Mouse (Mus musculus) forebrain, embryonic 13.5 days (tissue): ENCODE results near the gene Ndufa10. TPM values are rescaled to one million over a fixed set of nuclear protein-coding genes. Genes with fewer than 3 reads are reported as not detected.
"Not testable (repeated sequence)": the region's sequence is repeated elsewhere in the genome, so short reads cannot be mapped to it uniquely, and the experiment has no call there.

Source experiments
- ATAC-seq: fragments of 200-750 bp; cut with Nextera tagmentation; 2 replicates; pipeline ENCODE4 v1.8.0; 2017
- H3K27ac ChIP-seq: fragments of 300-500 bp; sonication (generic); 2 replicates; pipeline ENCODE4 v1.5.1; 2015; ENCODE audit warnings: inconsistent platforms, mild to moderate bottlenecking, moderate library complexity
- H3K27me3 ChIP-seq: fragments of 300-500 bp; sonication (generic); 2 replicates; pipeline ENCODE4 v1.6.1; 2015; ENCODE audit warnings: mild to moderate bottlenecking, inconsistent platforms
- H3K36me3 ChIP-seq: fragments of 300-500 bp; sonication (generic); 2 replicates; pipeline ENCODE4 v1.6.1; 2015; ENCODE audit warnings: mild to moderate bottlenecking, inconsistent platforms; ENCODE audit not compliant: poor library complexity, severe bottlenecking
- H3K4me1 ChIP-seq: fragments of 300-500 bp; sonication (generic); 2 replicates; pipeline ENCODE4 v1.6.1; 2015; ENCODE audit warnings: inconsistent platforms
- H3K4me2 ChIP-seq: fragments of 300-500 bp; sonication (generic); 2 replicates; pipeline ENCODE4 v1.6.1; 2015; ENCODE audit warnings: inconsistent platforms, mild to moderate bottlenecking, moderate library complexity
- H3K4me3 ChIP-seq: fragments of 300-500 bp; sonication (generic); 2 replicates; pipeline ENCODE4 v1.5.1; 2015; ENCODE audit warnings: mild to moderate bottlenecking, inconsistent platforms
- H3K9ac ChIP-seq: fragments of 300-500 bp; sonication (generic); 2 replicates; pipeline ENCODE4 v1.6.1; 2015; ENCODE audit warnings: mild to moderate bottlenecking, inconsistent platforms
- H3K9me3 ChIP-seq: fragments of 300-500 bp; sonication (generic); replicated peaks from 2 replicates; pipeline ENCODE4 v1.6.1; 2016; ENCODE audit warnings: inconsistent platforms
- WGBS: fragments of 180-500 bp; shearing (Covaris S2); methylation state at CpG from one replicate; pipeline ENCODE4 v1.1.7; 2015; 5-methylcytosine and 5-hydroxymethylcytosine counted together
- polyA plus RNA-seq: library from polyadenylated mRNA; unstranded; fragments of >200 nt; fragmentation: Nextera tagmentation; extraction: Ambion mirVana; gene quantifications from 2 replicates; pipeline ENCODE4 v1.2.1, GENCODE M21; 2015

Gene Ndufa10
- polyA plus RNA-seq: 262 and 301 TPM in 2 replicates

DNA sequence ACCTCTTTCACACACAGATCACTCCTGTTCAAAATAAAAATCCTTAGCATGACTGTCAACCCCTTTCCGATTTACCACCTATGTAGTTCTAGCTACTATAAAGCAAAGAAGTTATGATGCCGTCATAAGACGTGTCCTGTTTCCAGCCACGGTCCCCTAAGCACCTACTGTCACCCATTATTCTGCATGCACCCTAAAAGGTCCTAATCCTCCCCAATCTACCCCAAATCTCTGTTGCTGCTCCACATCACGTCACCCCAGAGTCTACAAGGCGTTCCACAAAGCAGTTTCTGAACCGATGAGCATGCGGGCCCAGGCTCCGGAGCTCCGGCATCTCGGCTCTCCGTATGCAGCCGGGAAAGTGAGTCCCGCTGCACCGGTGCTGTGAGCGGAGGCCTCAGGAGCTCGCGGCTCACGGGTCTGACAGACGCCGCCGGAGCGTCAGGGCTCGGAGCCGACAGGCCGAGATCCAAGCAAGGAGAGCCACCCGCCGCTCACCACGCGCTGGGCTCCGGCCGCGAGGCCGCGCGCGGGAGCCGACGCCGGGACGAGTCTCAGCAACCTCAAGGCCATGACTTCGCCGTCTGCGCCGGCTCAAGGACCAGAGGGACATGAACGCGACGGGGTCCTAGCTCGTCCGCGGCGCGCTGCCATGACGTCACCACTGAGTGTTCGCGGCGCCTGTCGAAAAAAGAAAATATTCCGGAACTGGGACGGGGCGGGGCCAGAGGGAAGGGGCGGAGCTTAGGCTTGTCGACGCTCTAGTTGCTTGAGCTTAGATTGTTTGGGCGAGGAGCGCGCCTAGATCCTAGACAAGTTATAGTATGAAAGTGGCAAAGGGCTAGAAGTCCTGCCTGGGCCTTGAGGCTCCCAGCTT lies at the start of gene Ndufa10:
TSS of gene Ndufa10 (minus strand) at position 696 of the 877 bp plus-strand sequence.
- H3K4me1 ChIP-seq: peaks cover 17% of the 10 kb centered on the region
- H3K27ac ChIP-seq: peak within 1 kb of the TSS; percentile 51; the same call in 1 of the 2 replicates
- peaks cover 10% of the 10 kb centered on the region; the same call in 1 of the 2 replicates for H3K27me3 ChIP-seq
- peak within 1 kb of the TSS; percentile 73 for H3K4me2 ChIP-seq
- no peaks in the 10 kb centered on the region for H3K9me3 ChIP-seq
- H3K4me3 ChIP-seq: peak within 1 kb of the TSS; percentile 88
- peak within 1 kb of the TSS; percentile 94 for H3K9ac ChIP-seq
- peaks cover 26% of the 10 kb centered on the region for H3K36me3 ChIP-seq
- ATAC-seq: peak; percentile 94
- WGBS: under 1% methylated on average over 67 of the region's 67 CpGs

DNA sequence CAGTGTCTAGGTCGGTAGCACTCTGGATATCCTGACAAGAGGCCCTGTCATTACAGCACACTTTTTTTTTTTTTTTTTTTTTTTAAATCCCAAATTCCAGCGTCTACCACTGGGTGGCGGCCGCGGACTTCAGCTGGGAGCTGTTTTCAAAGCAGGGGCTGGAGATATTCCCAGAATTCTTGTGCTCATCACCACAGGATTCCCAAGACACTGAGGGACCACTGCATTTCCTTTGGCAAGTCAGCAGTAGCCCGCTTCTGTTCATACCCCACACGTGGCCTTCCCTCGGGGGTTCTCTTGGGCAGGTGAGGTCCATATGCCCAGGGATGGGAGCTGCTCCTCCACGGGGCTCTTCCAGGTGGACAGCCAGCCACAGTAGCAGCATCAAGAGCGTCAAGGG lies 47.7 kb upstream of the Ndufa10 start:
- 16% methylated on average over 10 of the region's 10 CpGs for WGBS
- Histone ChIP-seq H3K9ac (no peak overlapping the region), H3K27me3 (no peaks in the 10 kb centered on the region; the same call in 1 of the 2 replicates), H3K9me3 (no peaks in the 10 kb centered on the region), H3K4me1 (no peaks in the 10 kb centered on the region), H3K36me3 (no peaks in the 10 kb centered on the region), H3K27ac (no peak overlapping the region), H3K4me2 (no peak overlapping the region), H3K4me3 (no peak overlapping the region)
- peak; percentile 58 for ATAC-seq

DNA sequence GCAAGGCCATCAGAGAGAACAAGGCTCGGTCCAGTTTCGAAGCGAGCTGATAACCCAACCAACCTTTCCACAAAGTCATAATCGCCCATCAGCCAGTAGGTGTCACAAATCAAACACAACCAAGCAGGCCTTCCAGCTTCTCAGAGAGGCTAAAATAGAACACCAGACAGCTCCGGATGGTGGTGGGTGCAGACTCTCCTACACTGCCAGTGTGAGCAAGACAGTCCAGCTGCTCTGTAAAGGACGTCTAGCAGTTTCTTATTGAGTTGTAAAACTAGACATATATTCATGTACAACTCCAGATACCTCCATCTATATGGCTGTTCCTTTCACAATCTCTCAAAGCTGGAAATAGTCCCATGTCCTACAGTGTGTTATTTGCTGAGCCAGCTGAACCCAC lies 45.4 kb upstream of the Ndufa10 start:
- H3K9ac ChIP-seq: no peak overlapping the region
- no peak overlapping the region for H3K27ac ChIP-seq
- H3K4me3 ChIP-seq: no peak overlapping the region
- no peak for ATAC-seq
- H3K4me2 ChIP-seq: no peak overlapping the region
- H3K9me3 ChIP-seq: no peaks in the 10 kb centered on the region
- H3K27me3 ChIP-seq: peaks cover under 1% of the 10 kb centered on the region; the same call in 1 of the 2 replicates
- H3K36me3 ChIP-seq: no peaks in the 10 kb centered on the region
- no peaks in the 10 kb centered on the region for H3K4me1 ChIP-seq
- 90% methylated on average over 6 of the region's 6 CpGs for WGBS

DNA sequence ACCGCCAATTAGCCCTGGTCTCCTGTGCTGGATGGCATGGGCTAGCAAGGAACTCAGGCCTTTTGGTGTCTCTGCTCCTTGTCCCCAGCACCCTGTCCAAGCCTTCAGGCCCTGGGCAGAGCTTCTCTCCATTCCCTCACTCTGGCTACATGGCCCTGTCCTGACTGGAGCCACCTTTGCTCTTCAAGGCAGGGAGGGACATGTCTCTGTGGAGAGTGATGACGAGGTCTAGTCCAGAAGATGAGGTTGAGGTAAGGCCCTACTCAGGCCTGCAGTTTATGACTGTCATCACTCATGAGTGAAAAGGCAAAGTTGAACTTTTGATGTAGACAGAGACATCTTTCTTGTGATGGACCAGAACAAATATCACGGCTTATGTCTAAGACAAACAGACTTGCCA lies 44.9 kb upstream of the Ndufa10 start, which contains the start of gene Olfr1414:
TSS of gene Olfr1414 (minus strand) at position 101 of the 400 bp plus-strand sequence.
- no peaks in the 10 kb centered on the region for H3K36me3 ChIP-seq
- no peak within 1 kb of the TSS for H3K27ac ChIP-seq
- H3K9ac ChIP-seq: no peak within 1 kb of the TSS
- H3K4me1 ChIP-seq: no peaks in the 10 kb centered on the region
- peaks cover 3% of the 10 kb centered on the region; the same call in 1 of the 2 replicates for H3K27me3 ChIP-seq
- H3K9me3 ChIP-seq: no peaks in the 10 kb centered on the region
- no peak within 1 kb of the TSS for H3K4me3 ChIP-seq
- whole genome bisulfite sequencing: 86% methylated on average over 3 of the region's 3 CpGs
- no peak within 1 kb of the TSS for H3K4me2 ChIP-seq
- ATAC-seq: no peak

DNA sequence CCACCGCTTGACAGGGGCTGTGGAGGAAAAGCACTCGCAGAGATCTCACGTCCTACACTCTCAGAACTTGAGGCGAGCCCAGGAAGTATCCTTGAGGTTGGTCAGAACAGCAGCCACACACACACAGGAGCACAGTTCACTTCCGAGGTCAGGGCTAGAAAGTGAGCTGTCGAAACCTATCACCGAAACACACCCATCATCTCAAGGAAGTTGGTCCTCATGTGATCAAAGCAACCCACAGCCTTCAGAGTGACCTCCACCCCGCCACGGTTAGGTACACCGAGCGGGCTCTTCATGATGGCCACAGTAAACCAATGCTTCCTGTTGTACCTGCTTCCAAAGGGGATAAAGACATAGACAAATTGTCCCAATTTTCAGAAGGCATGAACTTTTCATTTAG lies 41.7 kb upstream of the Ndufa10 start:
- H3K4me3 ChIP-seq: no peak overlapping the region
- no peak overlapping the region for H3K27ac ChIP-seq
- 85% methylated on average over 11 of the region's 11 CpGs for WGBS
- no peak overlapping the region for H3K4me2 ChIP-seq
- H3K27me3 ChIP-seq: peaks cover 3% of the 10 kb centered on the region; the same call in 1 of the 2 replicates
- no peak overlapping the region for H3K9ac ChIP-seq
- no peaks in the 10 kb centered on the region for H3K4me1 ChIP-seq
- no peaks in the 10 kb centered on the region for H3K36me3 ChIP-seq
- no peak for ATAC-seq
- no peaks in the 10 kb centered on the region for H3K9me3 ChIP-seq

DNA sequence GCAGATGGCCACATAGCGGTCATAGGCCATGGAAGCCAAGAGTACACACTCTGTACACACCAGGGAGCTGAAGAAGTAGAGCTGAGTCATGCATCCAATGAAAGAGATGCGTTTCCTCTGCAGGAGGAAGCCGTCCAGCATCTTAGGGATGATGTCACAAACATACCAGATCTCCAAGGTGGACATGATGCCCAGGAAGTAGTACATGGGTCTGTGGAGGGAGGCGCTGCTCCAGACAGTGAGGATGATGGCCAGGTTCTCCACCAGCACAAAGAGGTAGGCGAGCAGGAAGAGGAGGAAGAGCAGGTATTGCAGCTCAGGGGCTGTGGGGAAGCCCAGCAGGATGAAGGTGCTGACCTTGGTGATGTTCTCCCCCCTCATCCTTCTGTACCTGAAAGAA lies 38.0 kb upstream of the Ndufa10 start:
- H3K4me3 ChIP-seq, H3K4me1 ChIP-seq, ATAC-seq, H3K9me3 ChIP-seq, H3K36me3 ChIP-seq, H3K9ac ChIP-seq, H3K27me3 ChIP-seq, H3K4me2 ChIP-seq, H3K27ac ChIP-seq: not testable (repeated sequence)
- WGBS: 91% methylated on average over 5 of the region's 5 CpGs

DNA sequence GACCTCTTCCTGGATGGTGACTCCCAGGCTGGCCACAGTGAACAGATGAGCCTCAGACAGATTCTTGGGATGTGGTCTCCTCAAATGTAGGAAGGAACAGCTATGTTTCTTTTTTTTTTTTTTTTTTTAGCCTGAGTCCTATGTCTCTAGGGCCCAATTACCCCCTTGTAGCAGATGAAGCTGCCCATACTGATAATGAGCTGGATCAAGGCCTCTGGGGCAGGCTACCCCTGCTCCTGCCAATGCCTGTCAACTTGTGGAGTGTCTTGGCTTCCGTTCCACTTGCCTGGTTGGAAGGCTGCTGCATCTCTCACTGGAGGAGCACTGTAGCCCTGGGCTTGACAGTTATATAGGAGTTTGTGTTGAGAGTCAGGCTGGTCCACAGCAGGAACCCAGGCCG lies 22.3 kb upstream of the Ndufa10 start, which contains the start of gene Olfr1415:
TSS of gene Olfr1415 (minus strand) at position 101 of the 400 bp plus-strand sequence.
- Histone ChIP-seq H3K36me3 (no peaks in the 10 kb centered on the region), H3K27ac (no peak within 1 kb of the TSS), H3K4me2 (no peak within 1 kb of the TSS), H3K4me3 (no peak within 1 kb of the TSS), H3K9me3 (no peaks in the 10 kb centered on the region), H3K27me3 (no peaks in the 10 kb centered on the region), H3K4me1 (no peaks in the 10 kb centered on the region), H3K9ac (no peak within 1 kb of the TSS)
- WGBS: 82% methylated on average over 2 of the region's 2 CpGs
- no peak for ATAC-seq

DNA sequence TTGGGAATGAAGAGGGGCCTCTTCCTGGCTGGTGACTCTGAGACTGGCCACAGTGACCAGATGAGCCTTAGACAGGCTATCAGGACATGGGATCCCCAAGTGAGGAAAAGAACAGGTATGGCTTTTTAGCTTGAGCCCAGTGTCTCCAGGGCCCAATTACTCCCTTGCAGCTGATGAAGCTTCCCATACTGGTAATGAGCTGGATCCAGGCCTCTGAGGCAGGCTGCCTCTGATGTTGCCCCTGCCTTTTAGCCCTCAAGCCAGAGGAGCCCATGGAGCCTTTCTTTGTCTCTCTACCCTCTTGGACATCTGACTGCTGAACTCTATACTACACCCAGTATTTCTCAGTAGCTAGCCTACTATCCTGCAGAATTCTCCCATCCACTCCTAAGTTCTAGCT lies 11.4 kb upstream of the Ndufa10 start, which contains the start of gene Olfr1416:
TSS of gene Olfr1416 (minus strand) at position 101 of the 400 bp plus-strand sequence.
- no peak for ATAC-seq
- H3K9ac ChIP-seq: no peak within 1 kb of the TSS

DNA sequence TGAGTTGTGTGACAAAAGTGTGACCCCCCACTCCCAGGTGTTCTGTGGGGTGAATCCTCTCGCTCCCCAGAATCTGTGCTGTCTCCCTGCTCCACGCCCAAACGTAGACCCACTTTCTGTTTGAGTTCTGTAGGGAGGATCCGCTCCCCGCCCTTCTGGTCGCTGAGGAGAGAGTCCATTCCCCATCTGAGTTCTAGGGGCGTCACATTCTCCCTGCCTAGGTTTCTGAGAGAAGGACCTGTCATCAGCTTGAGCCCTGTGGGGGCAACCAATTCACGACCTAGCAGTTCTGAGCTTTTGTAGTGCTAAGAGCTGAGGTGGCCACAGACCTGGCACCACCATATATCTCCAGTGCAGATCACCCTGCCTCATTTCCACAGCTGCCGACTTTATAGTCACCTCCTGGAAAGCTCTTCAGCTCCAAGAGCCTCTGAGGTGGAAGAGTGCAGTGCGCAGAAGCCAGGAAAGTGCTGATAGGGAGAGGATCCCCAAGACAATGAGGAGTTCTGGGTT lies 462 bp upstream of the Ndufa10 start:
- peak; percentile 77 for ATAC-seq

More for the DNA sequence above, 11.4 kb upstream of the Ndufa10 start, which contains the start of gene Olfr1416:
- Histone ChIP-seq H3K4me3 (no peak within 1 kb of the TSS), H3K27me3 (peaks cover 7% of the 10 kb centered on the region; the same call in 1 of the 2 replicates), H3K27ac (no peak within 1 kb of the TSS), H3K4me1 (no peaks in the 10 kb centered on the region), H3K36me3 (no peaks in the 10 kb centered on the region), H3K4me2 (no peak within 1 kb of the TSS), H3K9me3 (peaks cover 11% of the 10 kb centered on the region)

DNA sequence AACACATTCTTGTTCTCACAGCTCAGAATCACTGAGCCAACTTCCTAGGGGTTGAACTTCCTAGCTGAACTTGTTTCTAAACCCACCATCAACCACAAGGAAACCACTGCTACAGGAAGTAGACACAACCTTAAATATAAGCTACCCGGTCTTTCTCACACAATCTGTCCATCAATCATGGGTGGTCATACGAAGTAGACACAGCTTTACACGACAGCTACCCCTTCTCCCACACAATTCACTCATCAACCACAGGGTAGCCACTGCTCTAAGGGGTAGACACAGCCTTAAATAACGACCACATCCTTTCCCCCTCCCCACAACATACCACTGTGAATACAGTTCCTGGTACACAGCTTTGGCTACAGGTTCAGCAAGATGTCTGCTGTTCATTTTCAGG lies 4.8 kb downstream of the Ndufa10 start:
- Histone ChIP-seq H3K27me3 (no peaks in the 10 kb centered on the region), H3K4me3 (no peak overlapping the region), H3K27ac (no peak overlapping the region), H3K9ac (no peak overlapping the region), H3K9me3 (no peaks in the 10 kb centered on the region), H3K4me2 (no peak overlapping the region), H3K4me1 (peaks cover 12% of the 10 kb centered on the region), H3K36me3 (peaks cover 71% of the 10 kb centered on the region)
- WGBS: 89% methylated on average over 4 of the region's 4 CpGs
- no peak for ATAC-seq

More for the DNA sequence above, 462 bp upstream of the Ndufa10 start:
- Histone ChIP-seq H3K4me3 (peak overlapping the region; percentile 88), H3K27me3 (peaks cover 10% of the 10 kb centered on the region; the same call in 1 of the 2 replicates), H3K4me1 (peaks cover 17% of the 10 kb centered on the region), H3K27ac (no peak overlapping the region), H3K9me3 (no peaks in the 10 kb centered on the region), H3K9ac (peak overlapping the region; percentile 68), H3K36me3 (peaks cover 19% of the 10 kb centered on the region), H3K4me2 (peak overlapping the region; percentile 73)
- 6% methylated on average over 10 of the region's 10 CpGs for WGBS

DNA sequence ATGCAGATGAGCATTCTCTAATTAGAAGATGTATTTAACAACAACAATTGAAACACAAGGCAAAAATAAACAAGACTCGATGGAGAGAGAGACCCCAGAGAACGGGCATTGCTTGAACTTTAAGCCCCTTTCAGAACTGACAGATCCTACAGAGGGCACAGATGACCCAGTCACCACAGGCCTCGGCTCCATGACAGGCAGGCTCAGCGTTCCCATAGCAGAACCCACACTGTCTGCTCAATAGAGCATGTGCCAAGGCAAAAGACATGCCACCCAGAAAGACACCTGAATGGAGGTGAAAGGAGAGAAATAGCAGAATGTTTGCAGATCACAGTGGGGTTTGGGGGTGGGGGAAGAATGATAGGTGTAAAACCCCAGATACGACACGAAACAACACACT lies 15.2 kb downstream of the Ndufa10 start:
- WGBS: 89% methylated on average over 6 of the region's 6 CpGs
- Histone ChIP-seq H3K4me3 (no peak overlapping the region), H3K9ac (no peak overlapping the region), H3K9me3 (0 out of 2 replicates have a peak, but pooled peaks cover 4% of the 10 kb centered on the region), H3K4me1 (no peaks in the 10 kb centered on the region), H3K27me3 (no peaks in the 10 kb centered on the region), H3K27ac (no peak overlapping the region), H3K4me2 (no peak overlapping the region), H3K36me3 (peaks cover 90% of the 10 kb centered on the region)
- no peak for ATAC-seq

DNA sequence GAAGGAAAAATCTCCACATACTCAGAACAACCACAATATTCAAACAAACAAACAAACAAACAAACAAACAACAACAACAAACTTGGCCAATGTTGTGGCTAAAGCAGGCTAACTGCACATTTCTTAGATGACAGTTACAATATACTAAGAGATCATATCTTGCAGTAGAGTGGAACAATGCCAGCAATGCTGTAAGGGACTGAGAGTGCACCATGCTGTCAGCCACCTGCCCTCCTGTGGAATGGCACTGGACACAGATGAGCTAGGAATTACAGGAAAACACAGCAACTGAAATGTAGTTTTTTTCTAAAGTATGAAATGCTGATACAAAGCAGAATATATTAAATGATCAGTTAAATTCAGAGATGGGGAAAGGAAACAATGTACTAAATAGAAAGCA lies 15.9 kb downstream of the Ndufa10 start:
- no peak overlapping the region for H3K4me2 ChIP-seq
- H3K36me3 ChIP-seq: peaks cover 90% of the 10 kb centered on the region
- H3K4me1 ChIP-seq: no peaks in the 10 kb centered on the region
- no peak overlapping the region for H3K4me3 ChIP-seq
- no peak overlapping the region for H3K27ac ChIP-seq
- H3K27me3 ChIP-seq: no peaks in the 10 kb centered on the region
- ATAC-seq: no peak
- no peak overlapping the region for H3K9ac ChIP-seq
- 0 out of 2 replicates have a peak, but pooled peaks cover 4% of the 10 kb centered on the region for H3K9me3 ChIP-seq
